Mouse (Mus musculus): ENCODE data around the gene E030018B13Rik.

E030018B13Rik gene

GRCm38 (mm10) chr7:63964121-63964520 is 47.5 kb downstream of the E030018B13Rik start:
- no peak for DNase-seq (ENCODE audit: low spot score in 2 of 2)

- peak; percentile 46 to 50 for DNase-seq (ENCODE audit: low spot score in 2 of 2)
Measured at GRCm38 (mm10) chr7:63965135-63965534, 48.5 kb downstream of the E030018B13Rik start.

GRCm38 (mm10) chr7:63965635-63966418 is 49.2 kb downstream of the E030018B13Rik start:
- DNase-seq (ENCODE audit: low spot score in 2 of 2), result no peak

GRCm38 (mm10) chr7:63969941-63970340 is 53.3 kb downstream of the E030018B13Rik start:
- no peak for DNase-seq (ENCODE audit: low spot score in 2 of 2)

Data from spleen, postnatal 36 days (tissue).